9 mouse cellular contexts compared by ENCODE assay signal in genomic region chr3:34664636-34665531, GRCm38 (mm10). TPM values are rescaled to one million over a fixed set of nuclear protein-coding genes. Genes with fewer than 3 reads are reported as not detected.
DNase-seq lines count a peak whose midpoint lies in the region; ATAC-seq and TF ChIP-seq lines count a peak whose summit lies in the region.
"Had no signal": no experiment of that assay in that cellular context is flagged by ENCODE, and none has a peak within 500 bp of the region (broad histone marks: within the 10 kb centered on the region; RNA-seq: fewer than 3 reads in every experiment).

No protein-coding gene starts in this region.

- DNase-seq in heart, adult 9 months (ENCODE audit: low spot score in 2 of 2): no peak
- DNase-seq in brain, embryonic 14.5 days (ENCODE audit: low read depth): peak; percentile 85
- DNase-seq in hindbrain, embryonic 11.5 days (ENCODE audit: low spot score): peak; percentile 72
- no peak for DNase-seq in thymus, adult 18-20 months
- DNase-seq in layer of hippocampus, postnatal 36 days: no peak
- no peak for DNase-seq in adrenal gland, postnatal 36 days

- H3K36me3 ChIP-seq in heart, embryonic 11.5 days (ENCODE audit: control insufficient read depth, insufficient read depth, low read length): no peaks in the 10 kb centered on the region
- no peaks in the 10 kb centered on the region for H3K36me3 ChIP-seq in hindbrain, embryonic 11.5 days (ENCODE audit: control insufficient read depth, insufficient read depth, low read length)
- no peaks in the 10 kb centered on the region for H3K36me3 ChIP-seq in midbrain, embryonic 13.5 days

- peaks cover 8% of the 10 kb centered on the region; the same call in 1 of the 2 replicates for H3K4me1 ChIP-seq in heart, embryonic 11.5 days (ENCODE audit: control insufficient read depth, insufficient read depth, low read length)
- peaks cover 12% of the 10 kb centered on the region for H3K4me1 ChIP-seq in hindbrain, embryonic 11.5 days (replicated peaks; ENCODE audit: control insufficient read depth, insufficient read depth, low read length)
- H3K4me1 ChIP-seq in midbrain, embryonic 13.5 days (replicated peaks): peaks cover 86% of the 10 kb centered on the region

- TF ChIP-seq POLR2A in brain, embryonic 14.5 days (IDR thresholded peaks at IDR 0.05; ENCODE audit: borderline replicate concordance, extremely low read depth, insufficient read depth, insufficient read length, poor library complexity, severe bottlenecking): 0 out of 2 replicates have a peak, but pooled peaks have one; percentile 0

- H3K4me2 ChIP-seq in heart, embryonic 11.5 days: peak overlapping the region; percentile 68
- H3K4me2 ChIP-seq in hindbrain, embryonic 11.5 days (replicated peaks; ENCODE audit: low read depth, low read length): peak overlapping the region; percentile 78
- peak overlapping the region; percentile 83 for H3K4me2 ChIP-seq in midbrain, embryonic 13.5 days (replicated peaks)

- ATAC-seq in heart, embryonic 11.5 days (replicated peaks; ENCODE audit: insufficient number of reproducible peaks, low FRiP score, low TSS enrichment): no peak
- no peak; the same call in 1 of the 2 replicates for ATAC-seq in hindbrain, embryonic 11.5 days (ENCODE audit: low FRiP score)
- ATAC-seq in midbrain, embryonic 13.5 days: no peak

- no peak overlapping the region for H3K27ac ChIP-seq in heart, embryonic 11.5 days (ENCODE audit: low read depth, low read length)
- H3K27ac ChIP-seq in hindbrain, embryonic 11.5 days (ENCODE audit: low read depth, low read length): peak overlapping the region; percentile 96
- peak overlapping the region; percentile 96 for H3K27ac ChIP-seq in midbrain, embryonic 13.5 days

- no peak for TF ChIP-seq CTCF in brain, embryonic 14.5 days (IDR thresholded peaks at IDR 0.05; ENCODE audit: borderline replicate concordance, extremely low read depth, insufficient read depth, insufficient read length)

- no peaks in the 10 kb centered on the region for H3K9me3 ChIP-seq in heart, embryonic 11.5 days (replicated peaks; ENCODE audit: control insufficient read depth, low read length)
- H3K9me3 ChIP-seq in hindbrain, embryonic 11.5 days (ENCODE audit: control insufficient read depth, low read length): no peaks in the 10 kb centered on the region
- no peaks in the 10 kb centered on the region for H3K9me3 ChIP-seq in midbrain, embryonic 13.5 days

- H3K4me3 ChIP-seq in heart, embryonic 11.5 days (ENCODE audit: low read depth, low read length): peak overlapping the region; percentile 42
- H3K4me3 ChIP-seq in hindbrain, embryonic 11.5 days (ENCODE audit: low read depth, low read length): peak overlapping the region; percentile 39
- peak overlapping the region; percentile 45 for H3K4me3 ChIP-seq in midbrain, embryonic 13.5 days (replicated peaks)
- H3K4me3 ChIP-seq: erythroblast, embryonic 14.5 days had no signal

- no peak overlapping the region for H3K9ac ChIP-seq in heart, embryonic 11.5 days (ENCODE audit: low read depth, low read length)
- peak overlapping the region; percentile 72 for H3K9ac ChIP-seq in hindbrain, embryonic 11.5 days (ENCODE audit: low read depth, low read length)
- peak overlapping the region; percentile 78 for H3K9ac ChIP-seq in midbrain, embryonic 13.5 days (replicated peaks)

- H3K27me3 ChIP-seq in heart, embryonic 11.5 days (ENCODE audit: control insufficient read depth, insufficient read depth, low read length): peaks cover 96% of the 10 kb centered on the region
- peaks cover 6% of the 10 kb centered on the region; the same call in 1 of the 2 replicates for H3K27me3 ChIP-seq in hindbrain, embryonic 11.5 days (ENCODE audit: control insufficient read depth, insufficient read depth, low read length)
- peaks cover 27% of the 10 kb centered on the region for H3K27me3 ChIP-seq in midbrain, embryonic 13.5 days

- WGBS in heart, embryonic 11.5 days (ENCODE audit: insufficient replicate concordance): under 1% methylated on average over 31 of the region's 31 CpGs
- under 1% methylated on average over 31 of the region's 31 CpGs for WGBS in hindbrain, embryonic 11.5 days
- under 1% methylated on average over 31 of the region's 31 CpGs for WGBS in midbrain, embryonic 13.5 days

RNA-seq across cellular contexts. Expression of gene Sox2, which starts 14.7 kb away (rescaled TPM):
- 0.14 and 0.31 TPM in 2 replicates for polyA plus RNA-seq in heart, embryonic 11.5 days (2014; fragmentation: Nextera tagmentation; extraction: Ambion mirVana)
- 101 and 119 TPM in 2 replicates for polyA plus RNA-seq in brain, embryonic 14.5 days (2012; rRNA removed)
- 25.1 and 36.7 TPM in 2 replicates for polyA plus RNA-seq in hindbrain, embryonic 11.5 days (2014; fragmentation: Nextera tagmentation; extraction: Ambion mirVana)
- 27.8 and 28.2 TPM in 2 replicates for polyA plus RNA-seq in midbrain, embryonic 13.5 days (2015; fragmentation: Nextera tagmentation; extraction: Ambion mirVana)
- 10 to 100 TPM; 45.6 to 46.9 TPM for total RNA-seq in layer of hippocampus, postnatal 36 days (2021)
- under 1 TPM; 0.26 to 0.53 TPM for total RNA-seq in adrenal gland, postnatal 36 days (2021)
- polyA plus RNA-seq: erythroblast, embryonic 14.5 days had no signal

Comparison
In these comparisons a context has a peak if more than half of its experiments do, and no peak if none do; other contexts are left out.
1. DNase-seq: peak in brain, embryonic 14.5 days (single experiment) and hindbrain, embryonic 11.5 days (single experiment); none in heart, adult 9 months (0 of 2), thymus, adult 18-20 months (0 of 2), layer of hippocampus, postnatal 36 days (0 of 2) and adrenal gland, postnatal 36 days (0 of 2).
2. RNA of gene Sox2, which starts 14.7 kb away (polyA plus RNA-seq): 101 to 119 TPM in brain, embryonic 14.5 days, 27.8 to 28.2 TPM in midbrain, embryonic 13.5 days and 25.1 to 36.7 TPM in hindbrain, embryonic 11.5 days; 0.14 to 0.31 TPM in heart, embryonic 11.5 days; every median in the first group is over 10 times any median in the second.
3. Peak in every context shown above with its lines, with median percentiles within 50 percentile points of each other: H3K4me2 ChIP-seq and H3K4me3 ChIP-seq.